Mouse (Mus musculus) gastrocnemius, postnatal 25 days (tissue): ENCODE measurements around the gene Anapc2. TPM values are rescaled to one million over a fixed set of nuclear protein-coding genes. Genes with fewer than 3 reads are reported as not detected.
A peak's percentile ranks its signal among the peaks of the same experiment; 100 is the strongest.

Experiments used
- DNase-seq: peaks from one replicate; pipeline ENCODE4 v3.0.0; 2022
- long read RNA-seq, 2 experiments: library from polyadenylated mRNA; stranded (forward); transcript quantifications; one replicate each; pipeline ENCODE4 v2.0.0; 2021
- total RNA-seq, 2 experiments: library from RNA; stranded (reverse); gene quantifications; 1 replicate in 1 of 2; 2 replicates in 1 of 2; pipeline ENCODE4 v1.2.3; 2021

Anapc2 gene
- 10 to 100 TPM; 27.0 to 27.3 TPM for total RNA-seq
- long read RNA-seq, experiment 1, transcript Anapc2-201 (13 exons, 3,004 nt) = major isoform, 11 of 17 reads
- long read RNA-seq, experiment 1, partial matches to known transcripts = 4 of 17 reads
- long read RNA-seq, experiment 1, other reads (novel, unspliced or antisense) = 2 of 17 reads
- long read RNA-seq, experiment 2, transcript Anapc2-201 (13 exons, 3,004 nt) = major isoform, 23 of 29 reads
- long read RNA-seq, experiment 2, partial matches to known transcripts = 3 of 29 reads
- long read RNA-seq, experiment 2, other reads (novel, unspliced or antisense) = 3 of 29 reads

DNA sequence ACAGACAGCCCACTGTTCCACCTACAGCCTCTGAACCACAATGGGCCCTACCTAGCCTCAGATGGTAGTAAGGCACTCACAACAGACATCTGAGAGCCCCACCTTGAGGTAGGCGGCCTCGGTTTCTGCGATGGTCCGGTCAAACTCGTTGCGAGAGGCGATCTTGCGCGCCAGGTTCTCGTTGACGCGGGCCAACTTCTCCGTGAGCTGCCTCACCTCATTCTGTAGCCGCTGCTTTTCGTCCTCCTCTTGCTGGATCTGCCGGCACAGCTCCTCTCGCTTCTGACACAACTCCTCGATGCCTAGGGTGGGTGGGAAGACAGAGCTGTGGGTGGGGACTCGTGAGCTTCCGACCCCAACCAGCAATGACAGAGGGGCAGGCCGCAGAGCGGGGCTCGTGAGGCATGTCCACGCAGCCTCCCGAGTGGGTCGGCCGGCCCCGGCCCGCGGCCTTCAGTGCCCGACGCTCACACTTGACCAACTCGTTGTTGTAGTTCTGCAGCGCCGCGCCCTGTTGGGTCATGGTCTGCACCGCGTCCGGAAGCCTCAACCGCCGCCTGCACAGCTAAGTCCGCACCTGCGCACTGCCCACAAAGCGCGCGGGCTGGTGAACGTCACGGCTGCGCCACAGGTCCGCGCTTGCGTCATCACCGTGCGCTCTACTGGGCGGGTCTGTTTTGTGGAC, at the start of gene Anapc2, which contains the start of gene Ssna1:
Gene Anapc2 (plus strand): TSS at position 652 of the 685 bp plus-strand sequence.
Gene Ssna1 (minus strand): TSS at position 612 of the 685 bp plus-strand sequence.
- peak; percentile 95 for DNase-seq

DNA sequence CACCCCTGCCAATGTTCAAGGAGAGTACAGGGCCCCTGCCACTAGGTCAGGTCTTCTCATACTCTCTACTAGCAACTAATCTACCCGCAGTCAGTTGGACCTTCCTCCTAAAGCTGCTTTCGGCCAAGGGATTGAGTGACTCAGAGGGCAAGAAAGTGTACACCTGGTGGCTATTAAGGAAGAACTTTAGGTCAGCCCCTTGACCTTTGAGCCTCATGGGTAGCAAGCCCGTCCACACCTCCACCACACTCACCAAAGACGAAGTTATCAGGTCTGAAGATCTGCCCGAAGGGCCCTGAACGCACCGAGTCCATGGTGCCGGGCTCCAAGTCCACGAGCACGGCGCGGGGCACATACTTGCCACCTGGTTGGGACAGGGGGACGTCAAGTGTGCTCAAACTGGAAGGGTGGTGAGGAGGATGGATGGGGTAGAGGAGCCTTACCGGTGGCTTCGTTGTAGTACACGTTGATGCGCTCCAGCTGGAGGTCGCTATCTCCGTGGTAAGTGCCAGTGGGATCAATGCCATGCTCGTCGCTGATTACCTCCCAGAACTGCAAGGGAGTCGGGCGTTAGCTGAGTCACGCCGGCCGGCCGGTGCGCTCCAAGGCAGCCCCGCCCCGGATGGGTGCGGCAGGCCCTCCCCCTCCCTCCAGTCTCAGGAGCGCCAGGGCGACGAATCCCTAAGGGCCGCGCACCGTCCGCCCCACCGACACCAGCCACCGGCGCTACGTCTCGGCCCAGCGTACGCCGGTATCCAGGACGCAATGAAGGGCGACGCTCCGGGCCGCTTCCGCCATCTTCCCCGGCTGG, 48.4 kb upstream of the Anapc2 start:
- peak; percentile 87 for DNase-seq

DNA sequence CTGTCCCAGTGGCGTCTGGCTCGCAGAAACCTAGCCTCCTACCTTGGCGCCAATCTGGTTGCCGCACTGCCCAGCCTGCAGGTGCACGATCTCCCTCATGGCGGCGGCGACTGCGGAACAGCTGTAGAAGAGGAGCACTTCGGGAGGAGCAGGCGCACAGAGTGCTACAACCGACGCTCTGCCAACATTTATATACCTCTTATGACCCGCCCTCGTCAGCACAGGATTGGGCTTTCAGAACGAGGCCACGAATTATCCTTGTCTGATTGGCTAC, 47.8 kb upstream of the Anapc2 start, which contains the start of gene Tubb4b:
Gene Tubb4b (minus strand): TSS at position 211 of the 274 bp plus-strand sequence.
- DNase-seq = no peak

DNA sequence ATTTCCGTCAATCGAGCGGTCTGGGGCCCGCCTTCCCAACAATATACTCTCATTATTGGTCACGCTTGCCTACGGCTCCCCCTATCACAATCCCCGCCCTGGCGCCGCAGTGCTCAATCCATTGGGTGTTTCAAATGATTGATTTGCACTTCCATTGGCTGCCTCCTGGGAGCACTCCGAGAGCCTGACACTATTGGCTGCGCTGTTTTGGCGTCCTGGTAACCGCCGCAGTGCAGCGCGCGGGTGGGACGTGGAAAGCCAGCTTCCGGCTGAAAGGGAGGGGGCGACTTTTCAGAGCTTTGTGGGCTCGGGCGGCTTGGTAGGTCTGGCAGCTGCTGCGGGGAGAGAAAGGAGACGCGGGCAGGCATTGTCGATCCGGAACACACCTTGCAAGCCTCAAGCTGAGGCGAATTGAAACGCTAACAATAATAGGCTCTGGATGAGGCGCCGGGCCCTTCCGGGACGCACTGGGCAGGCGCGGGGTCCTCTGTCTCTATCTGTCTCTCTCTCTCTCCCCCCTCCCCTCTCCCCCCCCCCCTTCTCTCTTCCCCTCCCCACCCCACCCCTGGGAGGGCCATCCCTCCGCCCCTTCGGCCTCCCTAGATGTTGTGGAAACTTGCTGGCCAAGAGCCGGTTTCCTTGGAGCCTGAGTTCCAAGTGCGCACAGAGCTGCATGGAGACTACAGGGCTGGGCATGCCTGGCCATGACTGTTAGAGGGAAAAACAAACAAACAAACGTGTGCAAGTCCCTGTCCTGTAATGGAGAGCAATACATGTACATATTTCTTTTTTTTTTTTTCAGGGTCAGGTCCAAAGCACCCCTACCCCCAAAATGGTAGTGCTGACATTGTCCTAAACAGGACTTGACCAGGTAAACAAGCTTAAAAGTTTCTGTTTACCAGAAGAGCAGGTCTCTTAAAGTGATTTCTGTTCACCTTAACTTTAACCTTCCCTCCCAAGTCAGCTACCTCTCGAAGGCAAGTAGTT, 47.2 kb upstream of the Anapc2 start:
- DNase-seq = peak; percentile 99

DNA sequence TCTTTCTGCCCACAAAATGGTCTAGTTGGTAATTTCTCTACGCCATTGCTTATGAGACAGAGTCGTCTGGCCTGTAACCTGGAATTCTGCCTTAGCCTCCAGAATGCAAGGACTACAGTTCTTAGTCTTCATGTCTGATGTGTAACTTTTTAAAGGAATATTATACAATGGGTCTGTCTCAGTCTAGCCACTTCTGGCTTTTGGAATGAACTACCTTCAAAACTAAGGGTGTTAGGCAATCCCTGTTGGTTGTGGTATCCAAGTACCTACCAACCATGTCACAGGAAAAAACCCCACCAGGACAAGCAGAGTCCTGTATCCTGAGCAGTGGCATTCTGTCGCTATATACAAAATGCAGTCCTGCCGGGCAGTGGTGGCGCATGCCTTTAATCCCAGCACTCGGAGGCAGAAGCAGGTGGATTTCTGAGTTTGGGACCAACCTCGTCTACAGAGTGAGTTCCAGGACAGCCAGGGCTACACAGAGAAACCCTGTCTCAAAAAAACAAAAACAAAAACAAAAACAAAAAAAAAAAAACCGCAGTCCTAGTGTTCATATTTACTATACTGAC, 46.4 kb upstream of the Anapc2 start:
- DNase-seq = no peak

DNA sequence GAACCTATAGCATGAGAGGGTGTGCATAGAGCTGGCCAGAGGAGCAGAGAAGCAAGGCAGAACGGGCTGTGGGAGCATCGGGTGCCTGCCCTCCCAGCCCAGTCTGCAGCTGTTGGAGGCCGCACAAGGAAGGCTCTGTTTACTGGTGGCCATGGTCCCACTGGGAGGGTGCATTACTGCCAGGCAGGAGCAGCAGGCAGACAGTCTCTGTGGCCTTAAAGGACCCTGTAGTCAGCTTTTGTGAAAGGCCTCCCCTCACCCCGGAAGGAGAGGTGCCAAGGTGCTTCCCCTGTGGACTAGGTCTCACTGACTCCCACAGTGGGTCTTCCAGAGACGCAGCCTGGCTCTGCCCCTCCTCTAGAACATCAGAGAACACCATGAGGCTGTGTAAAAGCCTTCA, 45.4 kb upstream of the Anapc2 start:
- peak; percentile 71 for DNase-seq

DNA sequence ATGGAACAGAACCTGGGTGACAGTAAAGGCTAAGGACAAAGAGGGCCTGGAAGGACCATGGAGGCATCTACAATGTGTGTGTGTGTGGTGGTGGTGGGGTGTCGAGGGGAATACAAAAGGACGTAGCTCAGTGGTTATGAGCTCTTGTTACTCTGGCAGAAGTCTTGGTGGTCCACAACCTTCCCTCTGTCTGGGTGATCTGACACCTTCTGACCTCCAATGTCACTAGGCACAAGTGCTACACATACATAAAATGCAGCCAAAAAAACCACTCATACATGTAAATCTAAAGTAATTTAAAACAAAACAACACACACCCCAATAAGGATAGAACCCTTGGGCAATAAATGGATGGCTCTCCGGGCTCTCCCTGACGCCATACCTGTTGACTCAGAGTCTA, 44.9 kb upstream of the Anapc2 start:
- no peak for DNase-seq

DNA sequence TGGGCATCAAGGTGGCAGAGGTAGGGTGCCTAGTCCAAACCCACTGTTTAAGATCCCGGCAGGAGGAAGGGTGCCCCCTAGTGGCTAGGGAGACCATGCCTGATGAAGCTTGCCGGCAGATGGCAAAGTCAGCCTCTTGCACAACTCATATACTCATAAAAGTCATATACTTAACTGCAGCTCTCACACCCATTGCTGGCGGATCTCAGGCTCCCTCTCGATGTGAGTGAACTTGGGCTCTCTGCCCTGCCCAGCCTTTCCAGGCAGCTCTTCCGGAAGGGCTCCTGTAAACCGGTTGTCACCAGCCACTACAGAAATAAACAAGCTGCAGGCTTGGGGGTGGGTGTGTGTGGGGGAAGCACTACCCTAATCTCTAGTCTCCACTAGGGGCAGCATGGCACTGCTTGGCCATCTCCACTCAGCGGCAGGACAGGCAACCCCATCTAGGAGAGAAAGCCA, 43.8 kb upstream of the Anapc2 start:
- DNase-seq = peak; percentile 87

DNA sequence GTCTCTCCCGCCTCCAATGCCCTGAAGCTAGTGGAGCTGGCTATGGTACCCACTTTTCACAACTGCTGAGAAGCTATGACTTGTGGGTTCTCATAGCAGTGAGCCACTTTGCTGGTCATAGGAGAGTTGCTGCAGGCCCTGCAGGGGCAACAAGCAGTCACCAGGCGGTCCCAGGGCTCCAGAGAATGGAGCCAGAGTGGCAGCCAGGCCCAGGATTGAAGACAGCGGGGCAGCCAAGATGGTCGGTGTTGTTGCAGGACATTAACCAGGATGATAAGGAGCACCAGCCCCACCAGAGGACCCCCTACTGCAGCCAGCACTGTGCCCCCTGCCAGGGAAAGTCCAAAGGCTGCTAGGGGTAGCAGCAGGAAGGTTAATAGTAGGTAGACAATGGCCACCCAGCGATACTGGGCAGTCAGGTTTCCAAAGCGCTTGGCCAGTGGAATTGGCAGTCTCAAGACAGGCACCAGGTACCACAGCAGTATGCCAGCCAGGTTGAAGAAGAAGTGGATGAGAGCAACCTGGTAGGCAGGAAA, 43.2 kb upstream of the Anapc2 start:
- no peak for DNase-seq

DNA sequence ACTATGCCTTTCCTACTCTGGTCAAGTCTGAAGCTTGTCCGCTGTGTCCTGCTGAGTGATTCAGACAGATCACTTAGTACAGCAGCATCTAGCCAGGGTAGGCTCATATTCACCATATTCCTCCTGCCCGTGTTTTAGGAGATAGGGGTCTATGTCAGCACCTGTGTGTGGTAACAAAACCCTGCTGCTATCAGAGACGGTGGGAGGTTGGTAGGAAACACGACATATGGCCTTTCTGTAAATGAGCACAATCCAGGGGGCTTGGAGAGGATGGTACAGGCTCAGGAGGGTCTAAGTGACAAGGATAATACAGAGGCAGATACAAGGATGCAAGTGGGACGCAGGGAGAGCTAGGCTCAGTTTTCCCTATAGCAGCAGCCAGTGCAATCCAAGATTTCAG, 42.7 kb upstream of the Anapc2 start:
- no peak for DNase-seq

DNA sequence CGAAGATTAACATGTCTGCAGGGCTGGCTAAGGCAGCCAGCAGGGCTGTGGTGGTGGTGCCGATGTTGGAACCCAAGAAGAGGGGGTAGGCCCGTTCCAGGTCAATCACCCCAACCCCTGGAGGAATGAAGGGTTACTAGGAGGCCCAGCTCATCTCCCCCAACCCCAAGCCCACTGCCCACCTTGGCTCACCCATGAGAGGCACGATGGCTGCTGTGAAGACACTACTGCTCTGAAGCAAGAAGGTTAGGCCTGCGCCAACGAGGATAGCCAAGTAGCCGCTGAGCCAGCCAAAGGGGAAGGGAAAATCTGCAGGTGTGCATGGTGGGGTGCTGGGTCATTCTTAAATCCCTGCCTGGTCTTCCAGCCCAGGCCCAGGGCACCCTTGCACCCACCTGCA, 41.7 kb upstream of the Anapc2 start:
- no peak for DNase-seq

DNA sequence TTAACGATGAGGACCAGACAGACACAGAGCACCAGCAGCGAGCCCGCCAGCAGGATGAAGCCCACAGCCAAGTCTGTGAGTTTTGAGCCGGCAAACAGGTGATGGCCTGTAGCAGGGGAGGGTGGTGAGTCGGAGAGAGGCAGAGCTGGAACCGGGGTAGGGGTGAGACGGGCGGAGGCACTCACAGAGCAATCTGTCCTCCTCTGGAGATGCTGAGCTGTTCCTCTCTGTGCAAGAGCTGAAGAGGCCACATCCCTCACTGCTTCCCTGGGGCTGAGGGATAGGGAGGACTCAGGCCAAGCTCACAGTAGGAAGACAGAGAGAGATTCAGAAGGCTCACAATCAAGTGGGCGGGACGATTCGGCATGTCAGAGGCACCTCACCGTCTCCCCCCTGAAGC, 41.2 kb upstream of the Anapc2 start:
- no peak for DNase-seq

DNA sequence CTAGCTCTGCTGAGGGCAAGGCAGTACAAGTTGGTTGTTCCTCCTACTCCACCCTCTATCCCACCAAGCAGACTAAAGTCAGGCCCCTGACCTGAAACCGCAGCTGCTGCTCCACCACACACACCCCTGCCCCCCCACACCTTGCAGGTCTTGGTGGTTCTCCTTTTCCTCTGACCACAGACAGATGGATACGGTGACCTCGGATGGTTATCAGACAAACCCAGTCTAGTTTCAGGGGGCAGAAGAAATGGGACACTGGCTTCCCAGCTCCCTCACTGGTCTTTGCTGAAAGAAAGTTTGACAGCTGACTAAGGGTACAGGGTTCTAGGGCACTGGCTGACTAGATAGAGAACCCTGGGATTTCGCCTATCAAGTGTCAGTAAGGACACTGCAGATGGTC, 38.9 kb upstream of the Anapc2 start:
- DNase-seq = no peak

DNA sequence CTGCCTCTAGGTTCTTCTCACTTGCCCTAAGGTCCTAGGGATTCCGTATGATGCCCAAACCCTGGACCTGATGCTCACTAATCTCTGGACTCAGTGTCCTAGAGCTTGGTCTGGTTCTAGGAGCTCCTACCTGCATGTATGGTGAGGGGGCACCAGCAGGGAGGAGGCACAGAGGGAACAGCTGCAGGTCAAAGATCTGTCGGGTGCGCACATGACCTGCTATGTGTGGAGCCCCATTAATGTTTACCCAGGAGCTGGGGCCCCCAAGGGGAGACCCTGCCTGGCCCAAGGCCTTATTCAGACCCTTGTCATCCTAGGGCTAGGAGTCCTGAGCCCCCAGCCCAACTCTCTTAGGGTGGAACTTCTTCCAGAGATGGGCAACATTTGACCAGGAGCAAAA, 38.2 kb upstream of the Anapc2 start, which contains the start of gene Slc34a3:
Gene Slc34a3 (minus strand): TSS at position 315 of the 400 bp plus-strand sequence.
- no peak for DNase-seq

DNA sequence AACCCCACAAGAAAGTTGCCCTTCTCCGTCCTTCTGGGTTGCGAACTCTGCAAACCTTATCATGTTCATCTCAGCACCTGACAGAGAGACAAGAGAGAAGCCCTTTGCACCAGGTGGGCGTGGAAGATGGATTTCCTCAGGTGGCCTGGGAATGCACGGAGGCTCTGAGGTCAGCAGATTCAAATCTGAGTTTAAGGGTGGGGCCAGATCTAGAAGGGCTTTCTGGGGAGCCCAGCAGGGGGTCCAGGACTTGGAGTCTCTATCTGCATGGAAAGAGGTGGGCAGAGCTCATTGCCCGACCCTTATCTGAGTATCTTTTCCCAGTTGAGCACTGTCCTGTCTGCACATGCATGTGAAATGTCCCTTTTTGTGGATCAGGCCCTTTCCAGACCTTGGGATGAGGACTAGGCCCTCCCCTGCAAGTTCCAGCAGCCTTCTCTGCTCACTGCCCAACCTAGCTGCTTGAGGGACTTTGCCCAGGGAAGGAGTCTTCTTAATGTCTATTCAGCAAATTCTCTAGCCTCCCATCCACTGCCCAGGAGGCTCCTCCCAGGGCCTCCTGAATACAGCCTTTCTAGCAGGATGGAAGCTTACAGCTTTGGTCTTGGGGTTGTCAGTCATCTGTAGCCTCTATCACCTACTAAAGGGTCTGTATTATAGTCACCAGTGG, 37.6 kb upstream of the Anapc2 start:
- DNase-seq = no peak

DNA sequence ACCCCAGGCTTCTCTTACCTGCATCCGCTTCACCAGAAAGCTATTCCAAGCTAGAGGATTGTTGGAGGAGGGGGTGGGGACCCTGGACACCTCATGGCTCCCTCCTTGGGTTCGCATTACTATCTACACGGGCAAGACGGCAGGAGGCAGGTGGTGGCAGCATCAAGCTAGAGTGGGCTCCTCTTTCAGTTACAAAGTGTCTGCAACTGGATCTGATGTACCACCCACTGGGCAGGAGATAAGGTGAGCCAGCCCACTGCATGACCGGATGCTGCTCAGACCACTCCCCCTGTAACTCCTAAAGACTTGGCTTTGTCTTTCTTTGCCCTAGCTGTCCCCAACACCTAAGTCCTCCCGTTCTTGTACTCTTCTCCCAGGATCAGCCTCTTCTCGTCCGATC, 35.7 kb upstream of the Anapc2 start, which contains the start of gene Rnf224:
Gene Rnf224 (minus strand): TSS at position 174 of the 400 bp plus-strand sequence.
- DNase-seq = no peak

DNA sequence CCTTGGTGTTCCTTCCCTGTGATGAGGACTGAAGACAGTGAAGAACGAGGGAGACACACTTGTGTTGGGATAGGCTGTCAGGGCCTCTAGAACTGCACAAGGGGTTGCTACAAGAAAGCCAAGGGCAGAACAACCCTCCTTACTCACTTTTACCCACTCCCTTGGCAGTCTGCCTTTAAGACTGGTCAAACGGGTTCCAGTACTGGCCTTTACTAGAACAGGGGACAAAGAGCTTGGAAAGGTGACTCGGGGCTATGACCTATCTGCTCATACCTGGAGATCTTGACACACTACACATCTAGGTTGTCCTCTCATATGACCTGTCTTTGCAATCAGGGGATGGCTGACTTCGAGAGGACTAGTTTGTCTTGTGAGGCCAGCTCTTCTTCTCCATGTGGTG, 34.8 kb upstream of the Anapc2 start:
- no peak for DNase-seq

DNA sequence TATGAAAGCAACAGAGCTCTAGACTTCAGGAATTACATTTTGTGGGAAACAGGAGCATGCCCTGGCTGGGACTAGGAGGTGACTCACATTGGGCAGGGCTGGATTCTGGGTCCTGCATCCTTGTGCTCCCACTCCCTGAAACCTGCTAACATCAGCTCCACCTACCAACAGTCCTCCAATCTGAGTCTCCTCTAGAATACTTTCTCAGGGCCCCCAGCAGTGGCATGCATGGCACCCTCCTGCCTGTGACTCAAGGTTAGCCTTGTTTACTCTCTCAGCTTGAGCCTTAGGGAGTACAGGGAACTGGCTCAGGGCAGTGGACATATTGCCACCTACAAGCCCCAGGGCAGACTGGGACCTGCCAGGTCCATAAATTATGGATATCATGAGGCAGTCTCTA, 34.2 kb upstream of the Anapc2 start:
- DNase-seq = no peak

DNA sequence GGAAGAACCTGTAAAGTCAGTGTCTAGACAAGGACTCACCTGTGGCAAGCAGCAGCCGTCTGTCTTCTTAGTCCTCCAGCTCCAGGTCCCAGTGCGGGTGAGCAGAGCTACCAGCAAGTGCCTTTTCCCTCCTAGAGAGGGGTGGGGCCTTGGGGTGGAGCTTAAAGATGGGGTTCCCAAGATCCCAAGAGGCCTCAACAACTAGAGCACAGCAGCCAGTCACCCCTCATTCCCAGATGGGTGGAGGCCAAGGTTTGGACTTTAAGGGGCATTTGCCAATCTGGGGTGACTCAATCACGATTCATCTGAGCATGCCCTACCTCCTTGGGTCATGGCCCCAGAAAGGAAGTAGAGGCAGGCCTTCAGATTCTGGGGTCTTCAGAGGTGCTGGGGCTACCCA, 32.5 kb upstream of the Anapc2 start:
- no peak for DNase-seq

DNA sequence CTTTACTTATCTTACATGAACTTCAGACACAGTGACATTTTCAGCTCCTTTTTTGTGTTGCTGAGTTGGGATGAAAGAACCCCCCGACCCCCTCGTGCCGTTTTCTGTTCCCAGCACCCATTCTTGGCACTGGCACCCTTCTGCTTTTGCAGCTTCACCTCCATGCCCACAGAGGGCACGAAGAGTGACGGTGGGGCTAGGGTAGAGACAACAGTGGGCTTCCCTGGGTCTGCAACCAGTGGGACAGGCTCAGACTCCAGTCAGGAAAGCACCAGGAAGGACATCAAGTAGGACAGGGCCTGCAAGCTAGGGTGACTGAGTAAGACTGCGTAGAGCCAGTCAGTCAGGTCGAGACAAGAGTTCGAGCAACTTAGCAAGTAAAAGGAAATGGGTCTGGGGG, 32.0 kb upstream of the Anapc2 start:
- DNase-seq = no peak
